Mouse (Mus musculus): ENCODE results near the gene Retn. TPM values are rescaled to one million over a fixed set of nuclear protein-coding genes. Genes with fewer than 3 reads are reported as not detected.

Gene Retn
- polyA plus RNA-seq, 1 experiment from 2014 or later: not detected

DNA sequence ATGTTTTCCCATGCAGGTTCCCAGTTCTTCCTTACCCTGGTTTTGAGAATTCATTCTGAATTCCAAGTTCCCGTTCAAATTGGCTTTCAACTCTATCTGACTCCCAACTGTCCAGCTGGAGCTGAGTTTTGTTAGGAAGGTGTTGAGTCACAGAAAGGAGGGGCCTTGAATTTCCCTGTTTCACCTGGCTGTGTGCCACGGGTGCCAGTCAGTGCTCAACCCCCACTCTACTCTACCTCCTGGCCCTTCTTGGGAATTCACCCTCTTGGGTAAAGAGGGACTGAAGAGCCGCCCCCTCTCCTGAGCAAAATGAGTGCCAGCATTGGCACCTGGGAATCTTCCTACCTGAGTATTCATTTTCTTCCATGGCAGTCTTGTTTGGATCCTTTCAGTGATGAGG is 35.2 kb downstream of the Retn start:
- H3K27ac ChIP-seq (ENCODE audit: low read length): no peak overlapping the region
- no peaks in the 10 kb centered on the region for H3K9me3 ChIP-seq (ENCODE audit: low read length)
- TF ChIP-seq EP300 (IDR thresholded peaks at IDR 0.05) (no peak), CTCF (IDR thresholded peaks at IDR 0.05) (no peak)

DNA sequence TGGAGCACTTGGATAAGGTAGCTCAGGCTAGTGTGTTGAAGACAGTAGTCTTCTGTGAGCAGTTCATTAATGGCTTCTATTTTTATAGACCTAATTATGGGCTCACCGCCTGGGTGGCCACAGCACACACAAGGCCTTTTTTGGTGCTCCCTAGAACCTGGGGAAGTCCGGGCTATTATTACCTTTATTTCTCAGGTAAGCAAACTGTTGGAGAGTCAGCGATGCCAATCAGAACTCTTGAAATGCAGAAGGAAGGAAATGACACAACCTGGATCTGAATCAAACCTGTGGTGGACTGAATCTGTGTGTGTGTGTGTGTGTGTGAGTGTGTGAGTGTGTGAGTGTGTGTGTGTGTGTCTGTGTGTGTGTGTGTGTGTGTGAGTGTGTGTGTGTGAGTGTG is 38.6 kb downstream of the Retn start, which contains the start of gene Fcer2a:
TSS of gene Fcer2a (minus strand) at position 55 of the 400 bp plus-strand sequence.
- TF ChIP-seq CTCF (IDR thresholded peaks at IDR 0.05) (no peak), EP300 (IDR thresholded peaks at IDR 0.05) (no peak)
- Histone ChIP-seq H3K4me1 (ENCODE audit: insufficient read depth, low read depth, low read length) (no peaks in the 10 kb centered on the region), H3K4me3 (ENCODE audit: low read depth, low read length) (no peak within 1 kb of the TSS), H3K4me2 (replicated peaks; ENCODE audit: low read depth, low read length) (no peak within 1 kb of the TSS), H3K9ac (replicated peaks; ENCODE audit: low read depth) (no peak within 1 kb of the TSS), H3K27me3 (replicated peaks; ENCODE audit: insufficient read depth, low read length) (no peaks in the 10 kb centered on the region), H3K27ac (ENCODE audit: low read length) (no peak within 1 kb of the TSS), H3K9me3 (ENCODE audit: low read length) (no peaks in the 10 kb centered on the region), H3K36me3 (ENCODE audit: insufficient read depth, low read length) (no peaks in the 10 kb centered on the region)
- no peak for ATAC-seq
- no peak for DNase-seq (ENCODE audit: low spot score)
- WGBS: 76% methylated on average over 3 of the region's 3 CpGs

More for the DNA sequence above, 35.2 kb downstream of the Retn start:
- Histone ChIP-seq H3K9ac (replicated peaks; ENCODE audit: low read depth) (no peak overlapping the region), H3K4me2 (replicated peaks; ENCODE audit: low read depth, low read length) (no peak overlapping the region), H3K27me3 (replicated peaks; ENCODE audit: insufficient read depth, low read length) (no peaks in the 10 kb centered on the region), H3K36me3 (ENCODE audit: insufficient read depth, low read length) (no peaks in the 10 kb centered on the region), H3K4me3 (ENCODE audit: low read depth, low read length) (no peak overlapping the region), H3K4me1 (ENCODE audit: insufficient read depth, low read depth, low read length) (no peaks in the 10 kb centered on the region)
- DNase-seq (ENCODE audit: low spot score) (peak; percentile 67), ATAC-seq (peak; percentile 70)
- WGBS: 52% methylated on average over 3 of the region's 3 CpGs

DNA sequence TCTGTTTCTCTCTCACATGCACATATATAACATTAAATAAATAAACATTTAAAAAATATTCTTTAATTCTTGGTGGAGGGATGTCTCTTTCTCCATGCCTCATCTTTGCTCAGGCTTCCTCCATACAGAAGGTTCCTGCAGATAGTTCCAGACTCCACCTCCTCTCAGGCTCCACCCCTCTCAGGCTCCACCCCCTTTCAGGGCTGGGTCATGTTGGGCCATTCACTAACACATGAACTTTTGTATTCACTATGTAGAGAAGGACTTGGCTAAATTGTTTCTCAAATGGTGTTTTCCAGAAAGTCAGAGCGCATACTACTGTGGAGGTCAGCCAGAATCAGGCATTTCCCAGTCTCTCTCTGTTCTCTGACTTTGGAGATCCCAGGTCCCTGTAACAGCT is 45.9 kb downstream of the Retn start:
- Histone ChIP-seq H3K27ac (ENCODE audit: low read length) (no peak overlapping the region), H3K4me3 (ENCODE audit: low read depth, low read length) (no peak overlapping the region), H3K9ac (replicated peaks; ENCODE audit: low read depth) (no peak overlapping the region), H3K9me3 (ENCODE audit: low read length) (no peaks in the 10 kb centered on the region), H3K4me1 (ENCODE audit: insufficient read depth, low read depth, low read length) (no peaks in the 10 kb centered on the region), H3K4me2 (replicated peaks; ENCODE audit: low read depth, low read length) (no peak overlapping the region), H3K36me3 (ENCODE audit: insufficient read depth, low read length) (no peaks in the 10 kb centered on the region), H3K27me3 (replicated peaks; ENCODE audit: insufficient read depth, low read length) (no peaks in the 10 kb centered on the region)
- WGBS: 92% methylated on average over 1 of the region's 1 CpGs
- ATAC-seq (no peak), DNase-seq (ENCODE audit: low spot score) (no peak)
- TF ChIP-seq CTCF (IDR thresholded peaks at IDR 0.05) (no peak), EP300 (IDR thresholded peaks at IDR 0.05) (no peak)

DNA sequence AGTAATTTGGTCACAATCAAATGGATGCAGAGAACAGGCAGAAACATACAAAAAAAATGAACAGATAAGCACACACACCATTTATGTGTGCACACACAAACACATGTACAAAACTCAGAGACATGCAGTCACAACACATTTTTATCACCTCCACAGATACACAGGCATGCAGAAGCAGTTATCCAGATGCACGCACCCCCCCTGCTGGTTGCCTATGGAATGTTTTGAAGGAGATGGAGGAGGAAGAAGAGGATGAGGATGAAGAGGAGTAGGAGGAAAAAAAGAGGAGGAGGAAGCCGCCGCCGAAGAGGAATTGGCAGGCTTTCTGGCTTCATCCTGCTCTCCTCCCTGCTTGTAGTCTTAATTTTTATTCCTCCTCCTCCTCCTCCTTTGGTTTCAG is 50.1 kb downstream of the Retn start:
- no peak for ATAC-seq
- no peaks in the 10 kb centered on the region for H3K36me3 ChIP-seq (ENCODE audit: insufficient read depth, low read length)
- 71% methylated on average over 4 of the region's 4 CpGs for WGBS
- H3K4me2 ChIP-seq (replicated peaks; ENCODE audit: low read depth, low read length): no peak overlapping the region
- no peak overlapping the region for H3K4me3 ChIP-seq (ENCODE audit: low read depth, low read length)
- H3K4me1 ChIP-seq (ENCODE audit: insufficient read depth, low read depth, low read length): no peaks in the 10 kb centered on the region
- H3K9me3 ChIP-seq (ENCODE audit: low read length): no peaks in the 10 kb centered on the region
- DNase-seq (ENCODE audit: low spot score): no peak
- H3K9ac ChIP-seq (replicated peaks; ENCODE audit: low read depth): no peak overlapping the region
- H3K27me3 ChIP-seq (replicated peaks; ENCODE audit: insufficient read depth, low read length): no peaks in the 10 kb centered on the region
- TF ChIP-seq CTCF (IDR thresholded peaks at IDR 0.05) (peak; percentile 55), EP300 (IDR thresholded peaks at IDR 0.05) (no peak)
- no peak overlapping the region for H3K27ac ChIP-seq (ENCODE audit: low read length)

DNA sequence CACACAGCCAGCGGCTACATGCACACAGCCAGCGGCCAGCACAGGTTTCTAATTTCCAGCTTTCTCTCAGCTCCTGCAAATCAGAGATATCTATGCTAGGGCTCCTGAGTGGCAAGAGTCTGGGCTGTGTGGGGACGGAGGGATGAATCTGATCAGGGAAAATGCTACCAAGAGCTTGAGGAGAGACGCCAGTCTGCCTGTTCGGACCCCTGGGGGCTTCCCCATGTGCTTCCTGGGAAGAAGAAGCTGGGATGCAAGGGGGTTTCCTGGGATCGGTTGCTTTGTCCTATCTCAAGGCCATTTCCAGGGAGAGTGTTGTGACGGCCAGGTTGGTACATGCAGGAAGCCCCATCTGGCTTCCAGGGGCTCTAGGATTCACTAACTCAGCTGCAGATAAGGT is 52.0 kb downstream of the Retn start:
- TF ChIP-seq CTCF (IDR thresholded peaks at IDR 0.05): no peak
- TF ChIP-seq EP300 (IDR thresholded peaks at IDR 0.05): no peak
- H3K27ac ChIP-seq (ENCODE audit: low read length): no peak overlapping the region
- H3K9me3 ChIP-seq (ENCODE audit: low read length): no peaks in the 10 kb centered on the region
- 61% methylated on average over 7 of the region's 7 CpGs for WGBS
- no peaks in the 10 kb centered on the region for H3K36me3 ChIP-seq (ENCODE audit: insufficient read depth, low read length)
- no peak overlapping the region for H3K9ac ChIP-seq (replicated peaks; ENCODE audit: low read depth)
- H3K4me2 ChIP-seq (replicated peaks; ENCODE audit: low read depth, low read length): no peak overlapping the region
- H3K4me3 ChIP-seq (ENCODE audit: low read depth, low read length): no peak overlapping the region
- H3K27me3 ChIP-seq (replicated peaks; ENCODE audit: insufficient read depth, low read length): no peaks in the 10 kb centered on the region
- ATAC-seq: no peak
- no peaks in the 10 kb centered on the region for H3K4me1 ChIP-seq (ENCODE audit: insufficient read depth, low read depth, low read length)
- DNase-seq (ENCODE audit: low spot score): no peak

Other genes with a start within 250 kb of the Retn start
- gene Pex11g, start 188.1 kb upstream of the Retn start, polyA plus RNA-seq (2015; fragmentation: Nextera tagmentation; extraction: Ambion mirVana): 7.8 and 9.1 TPM in 2 replicates
- gene Tex45, start 184.9 kb upstream of the Retn start, polyA plus RNA-seq (2015; fragmentation: Nextera tagmentation; extraction: Ambion mirVana): not detected in 2 replicates
- gene Zfp358, start 162.6 kb upstream of the Retn start, polyA plus RNA-seq (2015; fragmentation: Nextera tagmentation; extraction: Ambion mirVana): 29.8 and 31.6 TPM in 2 replicates
- gene Mcoln1, start 155.3 kb upstream of the Retn start, polyA plus RNA-seq (2015; fragmentation: Nextera tagmentation; extraction: Ambion mirVana): 38.5 and 40.0 TPM in 2 replicates
- gene Pnpla6, start 140.4 kb upstream of the Retn start, polyA plus RNA-seq (2015; fragmentation: Nextera tagmentation; extraction: Ambion mirVana): 18.1 and 19.0 TPM in 2 replicates
- 0.25 and 0.36 TPM in 2 replicates for gene C330021F23Rik, start 87.8 kb upstream of the Retn start, polyA plus RNA-seq (2015; fragmentation: Nextera tagmentation; extraction: Ambion mirVana)
- gene Camsap3, start 68.5 kb upstream of the Retn start, polyA plus RNA-seq (2015; fragmentation: Nextera tagmentation; extraction: Ambion mirVana): 5.7 and 6.5 TPM in 2 replicates
- 34.2 and 37.3 TPM in 2 replicates for gene Xab2, start 34.5 kb upstream of the Retn start, polyA plus RNA-seq (2015; fragmentation: Nextera tagmentation; extraction: Ambion mirVana)
- 117 and 119 TPM in 2 replicates for gene Pet100, start 34.2 kb upstream of the Retn start, polyA plus RNA-seq (2015; fragmentation: Nextera tagmentation; extraction: Ambion mirVana)
- 0.08 TPM in 1 of 2 replicates, not detected in the other for gene Pcp2, start 30.2 kb upstream of the Retn start, polyA plus RNA-seq (2015; fragmentation: Nextera tagmentation; extraction: Ambion mirVana)
- gene Stxbp2, start 24.8 kb upstream of the Retn start, polyA plus RNA-seq (2015; fragmentation: Nextera tagmentation; extraction: Ambion mirVana): 87.1 and 94.2 TPM in 2 replicates
- gene Mcemp1, start 10.0 kb downstream of the Retn start, polyA plus RNA-seq (2015; fragmentation: Nextera tagmentation; extraction: Ambion mirVana): 19.3 and 20.2 TPM in 2 replicates
- 6.9 and 9.1 TPM in 2 replicates for gene Fcor, start 16.6 kb downstream of the Retn start, polyA plus RNA-seq (2015; fragmentation: Nextera tagmentation; extraction: Ambion mirVana)
- gene Trappc5, start 20.5 kb downstream of the Retn start, polyA plus RNA-seq (2015; fragmentation: Nextera tagmentation; extraction: Ambion mirVana): 29.2 and 30.0 TPM in 2 replicates
- 0.14 and 1.2 TPM in 2 replicates for gene Fcer2a, start 38.4 kb downstream of the Retn start, polyA plus RNA-seq (2015; fragmentation: Nextera tagmentation; extraction: Ambion mirVana)
- 0.88 and 1.1 TPM in 2 replicates for gene Clec4g, start 64.9 kb downstream of the Retn start, polyA plus RNA-seq (2015; fragmentation: Nextera tagmentation; extraction: Ambion mirVana)
- gene Cd209a, start 93.2 kb downstream of the Retn start, polyA plus RNA-seq (2015; fragmentation: Nextera tagmentation; extraction: Ambion mirVana): 0.64 and 0.72 TPM in 2 replicates
- gene Cd209e, start 198.5 kb downstream of the Retn start, polyA plus RNA-seq (2015; fragmentation: Nextera tagmentation; extraction: Ambion mirVana): not detected in 2 replicates
- not detected in 2 replicates for gene Cd209d, start 222.8 kb downstream of the Retn start, polyA plus RNA-seq (2015; fragmentation: Nextera tagmentation; extraction: Ambion mirVana)

Data from lung, postnatal 0 days (tissue).